Mouse (Mus musculus) layer of hippocampus, postnatal 36 days (tissue): ENCODE measurements around the gene Cd86. TPM values are rescaled to one million over a fixed set of nuclear protein-coding genes. Genes with fewer than 3 reads are reported as not detected.

Experiments
- DNase-seq, 2 experiments: peaks; one replicate each; pipeline ENCODE4 v3.0.0; 2022
- total RNA-seq, 2 experiments: library from RNA; stranded (reverse); gene quantifications; 2 replicates each; pipeline ENCODE4 v1.2.3; 2021

Gene Cd86
- total RNA-seq, 2 experiments from 2014 or later: 1.3 to 1.4 TPM

DNA sequence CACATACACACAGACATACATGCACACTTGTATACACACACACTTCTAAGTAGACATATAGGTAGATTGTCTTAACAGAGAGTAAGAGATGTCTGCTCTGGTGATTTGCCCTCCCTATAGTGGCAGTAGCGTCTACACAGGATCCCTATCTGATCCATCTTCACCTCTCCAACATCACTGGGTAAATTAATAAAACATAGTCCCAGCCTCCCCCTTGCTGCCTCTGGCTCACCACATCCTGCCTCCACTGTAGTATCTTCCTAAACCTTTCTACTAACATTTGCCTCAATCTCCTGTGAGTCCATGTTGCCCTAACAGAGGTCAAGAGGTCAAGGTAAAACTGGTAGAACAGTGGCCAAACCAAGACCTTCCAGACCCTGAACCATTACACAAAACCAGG lies 10.7 kb downstream of the Cd86 start:
- no peak for DNase-seq

GRCm38 (mm10) chr16:36651174-36651766 lies 14.6 kb downstream of the Cd86 start:
- DNase-seq: no peak

GRCm38 (mm10) chr16:36650511-36650910 lies 15.4 kb downstream of the Cd86 start:
- no peak for DNase-seq

GRCm38 (mm10) chr16:36649304-36649703 lies 16.6 kb downstream of the Cd86 start:
- no peak for DNase-seq

- DNase-seq: no peak
These were observed 20.8 kb downstream of the Cd86 start for GRCm38 (mm10) chr16:36645124-36645523.

DNA sequence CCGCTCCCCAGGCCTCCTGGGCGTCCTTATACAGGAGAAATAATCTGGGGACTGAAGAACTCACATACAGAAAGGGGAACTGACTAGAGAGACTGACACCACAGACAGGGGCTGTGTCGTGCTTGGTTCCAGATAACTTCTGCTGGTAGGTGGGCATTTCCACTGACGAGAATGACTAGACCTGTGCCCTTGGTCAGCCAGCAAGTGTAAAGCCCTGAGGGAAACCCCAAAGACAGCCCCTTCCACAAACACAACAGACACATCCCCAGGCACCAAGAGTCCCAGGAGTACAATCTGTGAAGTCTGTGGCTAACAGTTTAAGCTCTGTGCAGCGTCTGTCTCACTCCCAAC lies 23.2 kb downstream of the Cd86 start:
- DNase-seq: no peak

- DNase-seq: no peak
These were observed 23.8 kb downstream of the Cd86 start for GRCm38 (mm10) chr16:36641830-36642695.

DNA sequence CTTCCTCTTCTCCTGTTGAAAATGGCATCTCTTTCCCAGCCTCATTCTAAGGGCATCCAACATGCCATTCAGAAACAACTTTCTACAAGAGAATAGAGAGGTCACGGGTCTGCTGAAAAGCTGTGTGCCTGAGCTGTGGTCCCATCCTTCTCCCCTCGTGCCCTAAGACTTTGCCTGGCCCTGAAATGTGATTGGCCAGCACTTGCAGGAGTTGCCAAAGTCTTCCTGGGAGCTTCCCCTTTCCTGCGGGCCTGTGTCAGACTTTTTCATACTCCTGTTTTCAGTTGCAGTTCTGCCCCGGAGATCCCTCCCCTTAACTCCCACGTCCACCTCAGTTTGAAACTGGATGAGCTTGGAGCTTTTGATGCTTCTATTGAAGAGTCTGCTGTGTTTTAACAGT lies 24.9 kb downstream of the Cd86 start:
- DNase-seq: no peak

GRCm38 (mm10) chr16:36639812-36640504 lies 25.9 kb downstream of the Cd86 start:
- no peak for DNase-seq

DNA sequence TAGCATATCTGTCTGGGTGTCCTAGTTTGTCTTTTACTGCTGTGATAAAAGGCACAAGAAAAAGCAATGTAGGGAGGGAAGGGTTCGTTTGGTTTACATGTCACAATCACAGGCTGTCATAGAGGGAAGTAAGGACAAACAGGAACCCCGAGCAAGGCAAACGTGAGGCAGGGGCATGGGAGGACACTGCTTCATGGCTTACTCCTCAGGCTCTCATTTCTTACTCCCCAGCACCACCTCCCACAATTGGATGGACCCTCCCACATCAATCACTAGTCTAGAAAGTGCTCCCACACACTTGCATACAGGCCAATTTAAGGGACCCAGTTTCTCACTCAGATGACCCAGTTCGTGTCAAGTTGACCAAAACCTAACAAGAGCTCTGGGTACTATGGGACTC lies 29.1 kb downstream of the Cd86 start:
- no peak for DNase-seq

DNA sequence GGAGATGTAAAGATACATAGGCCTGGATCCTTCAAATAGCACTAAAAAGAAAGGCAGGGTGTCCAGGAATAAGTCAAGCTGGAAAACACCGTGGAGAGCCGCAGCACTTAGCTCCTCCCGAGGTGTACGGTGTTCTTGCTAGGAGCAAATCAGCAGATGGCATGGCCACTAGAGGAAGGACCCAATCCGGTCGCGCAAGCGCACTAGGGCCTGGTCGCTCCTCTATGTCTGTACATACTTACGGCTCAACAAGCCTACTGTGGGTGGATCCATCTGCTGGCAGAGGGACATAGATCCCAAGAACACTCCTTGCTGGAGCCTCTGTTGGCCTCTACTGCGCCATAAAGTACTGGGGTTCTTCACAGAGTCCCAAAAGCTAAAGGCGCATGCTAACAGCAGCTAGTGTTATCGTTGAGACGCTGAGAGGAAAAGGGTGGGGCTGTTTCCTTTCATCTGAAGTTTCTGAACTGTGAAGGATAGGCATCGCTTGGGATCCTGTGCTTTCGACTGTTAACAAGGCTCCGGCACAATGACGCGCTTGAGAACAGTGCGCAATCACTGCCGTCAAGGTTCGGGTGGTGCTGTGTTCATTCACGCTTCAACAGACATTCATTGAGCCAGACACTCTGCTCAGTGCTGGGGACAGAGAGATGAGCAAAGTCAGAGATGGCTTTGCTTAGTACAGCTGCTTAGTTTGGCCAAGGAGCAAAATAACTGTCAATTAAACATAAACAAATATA lies 30.7 kb downstream of the Cd86 start:
- no peak for DNase-seq

DNA sequence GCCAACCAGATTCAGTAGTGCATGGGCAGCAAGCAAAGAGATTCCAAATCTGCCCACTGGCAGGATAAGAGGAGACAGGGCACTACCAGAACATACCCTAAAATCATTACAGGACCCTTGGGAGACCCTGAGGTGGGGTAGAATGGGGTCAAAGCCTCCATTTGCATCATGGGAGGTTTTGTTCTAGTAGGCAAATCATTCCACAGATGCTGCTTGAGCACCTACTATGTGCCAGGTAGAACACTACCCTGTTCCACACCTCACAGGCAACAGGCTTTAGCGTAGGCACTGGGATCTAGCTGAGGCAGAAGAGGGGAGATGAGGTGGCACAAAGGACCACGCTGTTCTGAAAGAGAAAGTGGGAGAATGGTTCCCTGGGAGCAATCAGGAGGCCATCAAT lies 31.5 kb downstream of the Cd86 start:
- DNase-seq: no peak

GRCm38 (mm10) chr16:36632229-36632628 lies 33.7 kb downstream of the Cd86 start:
- DNase-seq: no peak

DNA sequence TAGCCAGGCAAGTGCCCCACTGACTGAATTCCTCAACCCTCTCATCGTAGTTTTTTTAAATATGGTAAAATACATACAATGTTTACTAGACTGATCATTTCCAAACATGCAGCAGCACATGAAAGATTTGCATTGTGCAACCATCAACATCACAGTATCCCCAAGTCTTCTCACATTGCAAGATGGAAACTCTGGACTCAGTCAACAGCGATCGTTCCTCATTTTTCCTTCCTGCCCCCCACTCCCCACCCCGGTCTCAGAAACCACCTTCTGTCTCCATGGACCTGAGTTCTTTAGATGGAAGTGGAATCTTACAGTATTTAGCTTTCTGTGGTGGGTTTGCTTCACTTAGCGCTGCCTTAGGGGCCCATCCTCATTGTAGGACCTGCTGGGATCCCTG lies 34.3 kb downstream of the Cd86 start:
- DNase-seq: no peak

DNA sequence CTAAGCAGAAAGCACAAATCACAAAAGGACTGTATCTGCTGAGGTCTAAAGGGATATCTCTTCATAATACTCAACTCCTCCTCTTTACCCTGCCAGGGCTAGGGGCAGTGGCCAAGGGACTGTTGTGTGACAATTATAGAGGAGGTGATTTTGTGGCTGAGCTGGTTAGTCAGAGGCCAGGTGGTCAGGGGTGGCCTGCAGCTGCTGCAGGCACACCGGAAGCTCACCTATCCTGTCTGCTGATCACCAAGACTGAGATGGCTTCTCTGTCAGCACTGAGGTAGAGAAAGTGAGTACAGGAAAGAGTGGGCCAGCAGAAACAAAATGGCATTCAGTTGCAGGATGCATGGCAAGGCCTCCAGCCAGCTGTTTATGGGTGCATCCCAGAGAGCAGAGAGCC lies 38.1 kb downstream of the Cd86 start:
- no peak for DNase-seq

DNA sequence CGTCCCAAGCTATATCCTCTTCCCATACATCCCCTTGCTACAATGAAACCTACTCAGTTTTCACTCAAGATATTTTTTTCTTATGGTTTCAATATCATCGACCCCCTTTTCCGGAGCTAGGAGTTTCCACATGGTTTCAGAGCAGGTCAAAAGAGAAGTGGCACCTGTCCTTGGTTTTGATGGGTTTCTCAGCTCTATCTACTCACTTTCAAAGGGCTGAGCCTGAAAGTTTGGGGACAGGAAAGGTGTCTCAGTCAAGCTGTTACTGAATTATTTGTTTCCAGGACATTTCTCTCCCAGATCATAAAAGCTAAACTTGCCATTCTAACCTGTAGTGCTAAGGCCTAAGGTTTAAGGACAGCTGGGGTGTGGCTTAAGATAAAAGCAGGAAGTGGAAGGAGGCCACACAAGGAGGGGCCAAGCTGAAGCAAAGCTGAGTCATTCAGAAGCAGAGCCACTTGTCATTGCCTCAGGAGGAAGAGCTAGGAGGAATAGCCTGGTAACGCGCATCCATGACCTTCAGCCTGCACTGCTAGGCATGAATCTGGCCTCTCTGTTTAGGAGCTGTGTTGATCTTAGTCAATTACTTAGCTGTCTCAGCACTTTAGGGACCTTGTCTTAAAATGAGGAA lies 39.2 kb downstream of the Cd86 start:
- no peak for DNase-seq

DNA sequence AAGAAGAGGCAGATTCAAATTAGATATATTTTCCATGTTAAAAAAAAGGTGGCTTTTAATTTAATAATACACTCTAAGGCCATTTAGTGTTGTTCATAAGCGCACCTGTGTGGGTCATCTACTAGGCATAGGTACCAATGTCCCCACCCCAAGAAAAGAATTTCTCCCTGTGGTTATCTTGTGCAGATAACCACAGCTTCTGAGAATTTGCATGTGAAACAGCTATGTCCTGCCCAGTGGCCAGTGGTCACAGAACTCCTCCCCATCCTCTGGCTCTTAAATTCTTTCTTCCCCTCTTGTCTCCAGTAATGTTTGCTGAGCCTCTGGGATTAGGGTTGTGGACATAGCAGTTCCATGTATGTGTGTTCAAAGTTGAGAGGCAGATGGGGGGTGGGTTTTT lies 40.0 kb downstream of the Cd86 start:
- DNase-seq: no peak

GRCm38 (mm10) chr16:36622320-36622719 lies 43.6 kb downstream of the Cd86 start:
- DNase-seq: no peak

- no peak for DNase-seq
These were observed 44.8 kb downstream of the Cd86 start for GRCm38 (mm10) chr16:36621108-36621507.

DNA sequence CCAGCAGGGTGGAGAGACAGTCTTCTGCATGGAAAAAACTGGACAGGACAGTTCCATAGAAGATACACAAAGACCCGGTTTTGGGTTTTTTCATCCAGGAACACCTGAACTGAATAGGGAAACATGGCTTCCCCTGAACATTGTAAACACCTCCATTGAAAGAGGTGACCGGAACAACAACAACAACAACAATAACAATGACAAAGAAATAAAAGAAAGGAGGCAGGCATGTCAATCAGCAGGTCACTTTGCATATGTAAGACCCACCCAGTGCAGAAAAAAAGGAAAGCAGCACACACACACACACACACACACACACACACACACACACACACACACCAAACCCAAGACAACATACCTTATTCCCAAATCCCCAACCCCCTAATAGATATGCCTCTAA lies 52.2 kb downstream of the Cd86 start:
- no peak for DNase-seq

- no peak for DNase-seq
These were observed 63.2 kb downstream of the Cd86 start for GRCm38 (mm10) chr16:36602632-36603031.

- no peak for DNase-seq
These were observed 67.6 kb downstream of the Cd86 start for GRCm38 (mm10) chr16:36598265-36598664.
